Mouse (Mus musculus): ENCODE results near the gene Hmgb4.

Gene Hmgb4

DNA sequence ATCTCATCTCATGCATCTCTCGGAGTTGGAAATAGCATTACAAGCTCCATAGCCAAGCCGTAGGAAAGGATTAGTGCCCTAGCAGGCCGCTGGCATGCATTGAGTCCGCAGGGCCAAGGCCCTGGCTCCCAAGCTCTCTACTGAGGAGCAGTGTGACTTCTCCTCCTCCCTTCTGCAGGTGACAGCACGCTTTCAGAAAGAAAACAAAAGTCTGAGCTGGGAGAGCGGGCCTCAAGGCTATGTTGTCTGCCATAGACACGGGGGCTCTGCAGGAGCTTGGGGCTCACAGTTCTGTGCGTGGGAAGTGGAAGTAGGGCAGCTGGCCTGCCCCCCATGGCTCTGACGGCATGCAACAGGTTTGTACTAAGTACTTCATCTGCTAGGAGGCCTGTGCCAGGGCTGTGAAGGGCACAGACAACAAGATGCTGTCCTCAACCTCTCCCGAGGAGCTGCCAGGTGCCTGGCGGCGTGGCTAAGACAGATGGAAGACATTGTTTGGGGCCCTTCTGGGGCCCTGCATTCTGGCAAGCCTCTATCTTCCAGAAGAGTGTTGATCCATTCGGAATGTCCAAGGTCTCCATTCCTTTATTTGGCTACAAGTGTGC, 42.7 kb downstream of the Hmgb4 start:
- no peak for DNase-seq
